Mouse (Mus musculus): ENCODE results near the gene Gpc2. TPM values are rescaled to one million over a fixed set of nuclear protein-coding genes. Genes with fewer than 3 reads are reported as not detected.

Gene Gpc2
- polyA plus RNA-seq (2012; rRNA removed): 35.8 and 41.6 TPM in 2 replicates

DNA sequence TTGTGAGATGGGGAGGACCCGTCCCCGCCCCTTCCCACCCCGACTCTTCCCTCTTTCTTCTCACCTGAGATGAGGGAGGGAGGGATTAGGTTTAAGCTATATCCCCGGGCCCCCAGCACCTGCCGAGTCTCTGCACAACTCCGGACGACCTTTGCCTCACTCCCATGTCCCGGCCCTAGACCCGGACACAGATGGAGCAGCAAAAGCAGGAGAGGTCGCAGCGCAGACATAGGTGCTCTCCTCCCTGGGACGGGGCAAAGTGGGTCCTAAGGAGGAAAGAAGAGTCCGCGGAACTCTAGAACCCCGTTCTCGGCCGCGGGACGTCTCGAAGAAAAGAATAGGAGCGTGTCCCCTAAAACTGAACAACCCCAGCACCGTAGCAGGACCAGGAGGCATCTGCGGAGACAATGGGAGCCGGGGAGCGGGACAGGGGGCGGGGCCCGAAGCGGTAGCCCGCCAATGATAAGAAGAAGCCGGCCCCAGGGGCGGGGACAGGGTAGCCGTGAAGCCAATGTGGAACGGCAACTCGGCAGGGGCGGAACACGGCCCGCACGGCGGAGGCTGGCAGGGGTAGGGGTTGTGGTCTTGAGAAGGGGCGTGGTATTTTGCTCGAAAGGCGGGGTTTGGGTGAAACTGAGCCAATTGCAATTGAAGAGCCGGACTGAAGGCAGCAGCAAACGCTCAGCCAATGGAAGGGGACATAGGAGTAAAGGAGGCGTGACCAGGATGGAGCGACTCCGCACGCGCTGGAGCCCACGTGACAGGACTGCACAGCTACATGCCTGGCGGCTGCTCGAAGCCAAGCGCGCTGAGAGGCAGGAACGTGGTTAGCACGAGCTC, at the start of gene Gpc2, which contains the start of the genes Gm43720 and Stag3:
Gpc2 (minus strand) TSS at position 421 of the 840 bp plus-strand sequence.
Gm43720 (minus strand) TSS at position 374 of the 840 bp plus-strand sequence.
Stag3 (plus strand) TSS at position 656 of the 840 bp plus-strand sequence.
- H3K36me3 ChIP-seq (ENCODE audit: control insufficient read depth, insufficient read depth, low read length): no peaks in the 10 kb centered on the region
- DNase-seq: peak; percentile 88
- 1% methylated on average over 56 of the region's 56 CpGs for WGBS
- no peaks in the 10 kb centered on the region for H3K27me3 ChIP-seq (ENCODE audit: control insufficient read depth, insufficient read depth, low read length)
- H3K4me1 ChIP-seq (replicated peaks; ENCODE audit: control insufficient read depth, insufficient read depth, low read length): peaks cover 7% of the 10 kb centered on the region; the same call in 1 of the 2 replicates
- H3K4me3 ChIP-seq (ENCODE audit: control insufficient read depth, insufficient read depth, low read length): peak within 1 kb of the TSS; percentile 61
- TF ChIP-seq POLR2A (IDR thresholded peaks at IDR 0.05; ENCODE audit: control insufficient read depth, extremely low read depth, insufficient read depth, low read length, poor library complexity) (peak; percentile 23; the same call in 1 of the 2 replicates), CTCF (IDR thresholded peaks at IDR 0.05; ENCODE audit: borderline replicate concordance, control insufficient read depth, extremely low read depth, insufficient read depth, low read length, poor library complexity) (peak; percentile 11; the same call in 1 of the 2 replicates)
- no peak within 1 kb of the TSS for H3K27ac ChIP-seq (ENCODE audit: control insufficient read depth, insufficient read depth, low read length)

GRCm38 (mm10) chr5:138312795-138313194, 33.0 kb upstream of the Gpc2 start:
- Histone ChIP-seq H3K27ac (ENCODE audit: control insufficient read depth, insufficient read depth, low read length) (no peak overlapping the region), H3K4me1 (replicated peaks; ENCODE audit: control insufficient read depth, insufficient read depth, low read length) (no peaks in the 10 kb centered on the region), H3K36me3 (ENCODE audit: control insufficient read depth, insufficient read depth, low read length) (no peaks in the 10 kb centered on the region), H3K4me3 (ENCODE audit: control insufficient read depth, insufficient read depth, low read length) (no peak overlapping the region), H3K27me3 (ENCODE audit: control insufficient read depth, insufficient read depth, low read length) (no peaks in the 10 kb centered on the region)
- no peak for DNase-seq
- 96% methylated on average over 3 of the region's 3 CpGs for WGBS
- TF ChIP-seq POLR2A (IDR thresholded peaks at IDR 0.05; ENCODE audit: control insufficient read depth, extremely low read depth, insufficient read depth, low read length, poor library complexity) (no peak), CTCF (IDR thresholded peaks at IDR 0.05; ENCODE audit: borderline replicate concordance, control insufficient read depth, extremely low read depth, insufficient read depth, low read length, poor library complexity) (no peak)

DNA sequence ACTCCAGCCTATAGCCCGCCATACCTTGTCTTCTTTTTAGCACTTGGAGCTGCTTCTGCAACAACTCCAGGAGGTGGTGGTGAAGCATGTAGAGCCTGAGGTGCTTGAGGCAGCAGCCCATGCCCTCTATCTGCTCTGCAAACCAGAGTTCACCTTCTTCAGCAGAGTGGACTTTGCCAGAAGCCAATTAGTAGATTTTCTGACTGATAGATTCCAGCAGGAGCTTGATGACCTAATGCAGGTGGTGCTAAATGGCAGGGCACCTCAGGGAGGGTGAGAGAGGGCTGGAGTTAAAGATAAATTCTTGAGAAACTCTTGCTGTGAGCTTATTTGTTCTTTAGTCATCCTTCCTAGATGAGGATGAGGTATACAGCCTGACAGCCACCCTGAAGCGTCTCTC, 19.8 kb upstream of the Gpc2 start:
- 98% methylated on average over 2 of the region's 2 CpGs for WGBS
- no peak for DNase-seq
- no peak for TF ChIP-seq CTCF (IDR thresholded peaks at IDR 0.05; ENCODE audit: borderline replicate concordance, control insufficient read depth, extremely low read depth, insufficient read depth, low read length, poor library complexity)
- TF ChIP-seq POLR2A (IDR thresholded peaks at IDR 0.05; ENCODE audit: control insufficient read depth, extremely low read depth, insufficient read depth, low read length, poor library complexity): no peak
- H3K4me3 ChIP-seq (ENCODE audit: control insufficient read depth, insufficient read depth, low read length): no peak overlapping the region
- no peak overlapping the region for H3K27ac ChIP-seq (ENCODE audit: control insufficient read depth, insufficient read depth, low read length)
- H3K27me3 ChIP-seq (ENCODE audit: control insufficient read depth, insufficient read depth, low read length): no peaks in the 10 kb centered on the region
- H3K36me3 ChIP-seq (ENCODE audit: control insufficient read depth, insufficient read depth, low read length): no peaks in the 10 kb centered on the region
- H3K4me1 ChIP-seq (replicated peaks; ENCODE audit: control insufficient read depth, insufficient read depth, low read length): no peaks in the 10 kb centered on the region

DNA sequence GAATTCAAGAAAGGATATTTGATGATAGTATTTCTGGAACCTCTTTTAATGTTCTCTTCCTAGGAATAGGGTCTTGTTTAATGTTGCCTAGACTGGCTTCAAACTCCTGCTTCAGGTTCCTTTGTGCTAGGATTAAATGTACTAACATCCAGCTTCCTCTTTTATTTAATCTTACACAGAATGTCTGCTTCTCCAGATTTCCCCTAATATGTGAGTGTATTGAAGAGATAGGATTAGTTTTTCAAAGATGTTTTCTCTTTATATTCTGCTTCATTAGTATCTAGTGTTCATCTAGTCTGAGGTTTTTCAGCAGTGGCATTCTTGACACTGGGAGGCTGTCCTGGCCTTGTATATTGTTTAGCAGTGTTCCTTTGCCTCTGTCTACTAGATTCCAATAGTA, 14.4 kb upstream of the Gpc2 start:
- no peak overlapping the region for H3K4me3 ChIP-seq (ENCODE audit: control insufficient read depth, insufficient read depth, low read length)
- DNase-seq: no peak
- no peak for TF ChIP-seq POLR2A (IDR thresholded peaks at IDR 0.05; ENCODE audit: control insufficient read depth, extremely low read depth, insufficient read depth, low read length, poor library complexity)
- no peak for TF ChIP-seq CTCF (IDR thresholded peaks at IDR 0.05; ENCODE audit: borderline replicate concordance, control insufficient read depth, extremely low read depth, insufficient read depth, low read length, poor library complexity)
- no peak overlapping the region for H3K27ac ChIP-seq (ENCODE audit: control insufficient read depth, insufficient read depth, low read length)
- no peaks in the 10 kb centered on the region for H3K4me1 ChIP-seq (replicated peaks; ENCODE audit: control insufficient read depth, insufficient read depth, low read length)
- no peaks in the 10 kb centered on the region for H3K27me3 ChIP-seq (ENCODE audit: control insufficient read depth, insufficient read depth, low read length)
- H3K36me3 ChIP-seq (ENCODE audit: control insufficient read depth, insufficient read depth, low read length): no peaks in the 10 kb centered on the region

GRCm38 (mm10) chr5:138291638-138292037, 11.8 kb upstream of the Gpc2 start:
- Histone ChIP-seq H3K27ac (ENCODE audit: control insufficient read depth, insufficient read depth, low read length) (no peak overlapping the region), H3K36me3 (ENCODE audit: control insufficient read depth, insufficient read depth, low read length) (no peaks in the 10 kb centered on the region), H3K4me1 (replicated peaks; ENCODE audit: control insufficient read depth, insufficient read depth, low read length) (no peaks in the 10 kb centered on the region), H3K4me3 (ENCODE audit: control insufficient read depth, insufficient read depth, low read length) (no peak overlapping the region), H3K27me3 (ENCODE audit: control insufficient read depth, insufficient read depth, low read length) (no peaks in the 10 kb centered on the region)
- DNase-seq: no peak
- 86% methylated on average over 1 of the region's 1 CpGs for WGBS
- TF ChIP-seq POLR2A (IDR thresholded peaks at IDR 0.05; ENCODE audit: control insufficient read depth, extremely low read depth, insufficient read depth, low read length, poor library complexity): no peak
- TF ChIP-seq CTCF (IDR thresholded peaks at IDR 0.05; ENCODE audit: borderline replicate concordance, control insufficient read depth, extremely low read depth, insufficient read depth, low read length, poor library complexity): no peak

GRCm38 (mm10) chr5:138287861-138288260, 8.1 kb upstream of the Gpc2 start:
- no peak overlapping the region for H3K27ac ChIP-seq (ENCODE audit: control insufficient read depth, insufficient read depth, low read length)
- H3K36me3 ChIP-seq (ENCODE audit: control insufficient read depth, insufficient read depth, low read length): no peaks in the 10 kb centered on the region
- H3K27me3 ChIP-seq (ENCODE audit: control insufficient read depth, insufficient read depth, low read length): no peaks in the 10 kb centered on the region
- no peak overlapping the region for H3K4me3 ChIP-seq (ENCODE audit: control insufficient read depth, insufficient read depth, low read length)
- no peaks in the 10 kb centered on the region for H3K4me1 ChIP-seq (replicated peaks; ENCODE audit: control insufficient read depth, insufficient read depth, low read length)
- peak; percentile 31 for DNase-seq
- WGBS: 82% methylated on average over 3 of the region's 3 CpGs
- no peak for TF ChIP-seq POLR2A (IDR thresholded peaks at IDR 0.05; ENCODE audit: control insufficient read depth, extremely low read depth, insufficient read depth, low read length, poor library complexity)
- no peak for TF ChIP-seq CTCF (IDR thresholded peaks at IDR 0.05; ENCODE audit: borderline replicate concordance, control insufficient read depth, extremely low read depth, insufficient read depth, low read length, poor library complexity)

All from thymus, adult 2 months (tissue).